Mouse (Mus musculus) ovary, postnatal 10 days (tissue): ENCODE results near the gene Slc38a10.

Source experiments
- DNase-seq: peaks from one replicate; pipeline ENCODE4 v3.0.0; 2022; ENCODE audit warnings: low spot score

Gene Slc38a10

GRCm38 (mm10) chr11:120139309-120139731, 11.8 kb downstream of the Slc38a10 start:
- DNase-seq = no peak

DNA sequence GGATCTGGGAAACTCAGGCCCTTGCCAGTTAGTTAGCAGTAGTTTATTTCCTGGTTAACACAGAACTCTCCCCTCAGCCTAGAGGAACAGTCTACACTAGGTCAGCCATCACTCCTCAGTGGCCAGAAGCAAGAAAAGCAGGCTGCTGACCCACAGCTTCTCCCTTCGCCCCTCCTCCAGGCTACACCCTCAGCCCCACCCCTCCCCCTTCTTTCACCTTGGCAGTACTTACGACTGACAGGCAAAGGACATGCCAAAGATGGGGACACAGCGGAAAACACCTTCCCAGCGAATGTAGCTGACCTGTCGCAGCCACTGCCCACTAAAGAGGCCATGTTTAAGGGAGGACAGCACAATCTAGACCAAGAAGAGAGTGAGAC, 13.5 kb downstream of the Slc38a10 start:
- no peak for DNase-seq

DNA sequence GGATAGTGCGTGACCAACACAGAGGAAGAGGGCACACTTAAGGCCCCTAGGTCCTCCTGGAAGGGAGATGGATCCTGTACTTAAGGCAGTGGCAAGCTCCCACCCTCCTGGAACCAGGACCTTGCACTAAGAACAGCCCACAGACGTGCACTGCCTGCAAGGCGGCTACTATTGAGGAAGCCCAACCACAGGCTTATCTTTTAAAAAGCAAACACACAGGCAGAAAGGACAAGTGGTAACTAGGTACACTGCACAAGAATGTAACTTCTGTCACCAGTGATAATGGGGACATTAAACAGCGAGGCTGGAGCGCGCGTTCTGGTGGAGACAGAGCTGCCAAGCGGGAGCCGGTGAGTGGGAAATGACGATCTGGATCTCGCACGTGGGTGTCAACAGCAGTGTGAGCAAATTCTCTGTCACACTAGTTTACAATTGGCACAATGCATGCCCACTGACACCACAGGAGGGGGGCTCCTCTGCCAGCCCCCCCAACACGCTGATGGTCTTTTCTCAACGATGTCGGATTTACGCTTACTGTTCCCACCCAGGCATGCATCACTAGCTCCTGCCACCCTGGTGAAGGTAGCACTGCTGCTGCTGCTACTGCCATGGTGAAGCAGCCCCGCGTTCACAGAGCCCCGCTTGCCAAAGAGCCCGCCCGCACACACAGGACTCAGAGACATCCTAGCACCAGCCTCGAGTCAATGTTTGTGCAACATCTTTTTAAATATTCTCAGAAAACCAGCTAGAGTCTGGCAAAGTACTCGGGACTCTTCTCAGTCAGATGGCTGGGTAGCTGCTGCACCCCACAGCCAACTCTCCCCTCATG, 14.1 kb downstream of the Slc38a10 start:
- DNase-seq = no peak

GRCm38 (mm10) chr11:120136195-120136594, 15.0 kb downstream of the Slc38a10 start:
- no peak for DNase-seq

- no peak for DNase-seq
These were observed 16.2 kb downstream of the Slc38a10 start for GRCm38 (mm10) chr11:120134847-120135530.

GRCm38 (mm10) chr11:120134148-120134547, 17.0 kb downstream of the Slc38a10 start:
- no peak for DNase-seq

- DNase-seq = no peak
These were observed 21.9 kb downstream of the Slc38a10 start for GRCm38 (mm10) chr11:120129281-120129680.

DNA sequence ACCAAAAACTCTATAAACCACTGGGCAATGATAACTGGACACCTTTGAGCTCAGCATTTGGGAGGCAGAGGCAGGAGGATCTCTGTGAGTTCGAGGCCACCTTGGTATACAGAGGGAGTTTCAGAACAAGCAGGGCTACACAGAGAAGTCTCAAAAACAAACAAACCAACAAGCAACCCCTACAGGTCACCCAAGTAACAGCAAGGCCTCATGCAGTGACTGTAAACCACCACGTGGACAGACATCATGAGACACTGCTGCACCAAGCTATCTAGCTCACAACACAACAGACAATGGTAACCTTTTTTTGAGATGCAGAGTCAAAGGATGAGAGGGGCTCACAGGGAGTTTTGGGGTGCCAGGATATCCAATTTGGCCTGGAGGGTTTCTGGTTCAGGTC, 24.3 kb downstream of the Slc38a10 start:
- no peak for DNase-seq

DNA sequence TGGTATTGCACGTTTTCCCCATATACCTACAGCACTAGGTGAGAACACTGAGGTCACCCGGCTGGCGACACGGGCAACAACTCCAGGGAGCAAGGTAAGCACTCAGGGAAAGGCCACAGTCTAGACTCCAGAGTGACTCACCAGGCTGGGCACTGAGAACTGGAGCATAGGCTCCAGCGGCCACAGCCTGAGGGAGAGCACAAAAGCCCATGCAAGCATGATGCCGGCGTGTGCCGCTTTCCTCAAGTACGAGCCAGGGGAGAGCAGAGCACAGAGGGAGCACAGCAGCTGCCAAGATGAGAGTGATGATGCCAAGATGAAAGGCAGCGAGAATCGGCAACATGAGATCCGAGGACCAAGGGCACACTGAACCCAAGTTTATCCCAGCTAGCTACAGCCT, 29.0 kb downstream of the Slc38a10 start:
- DNase-seq = no peak

DNA sequence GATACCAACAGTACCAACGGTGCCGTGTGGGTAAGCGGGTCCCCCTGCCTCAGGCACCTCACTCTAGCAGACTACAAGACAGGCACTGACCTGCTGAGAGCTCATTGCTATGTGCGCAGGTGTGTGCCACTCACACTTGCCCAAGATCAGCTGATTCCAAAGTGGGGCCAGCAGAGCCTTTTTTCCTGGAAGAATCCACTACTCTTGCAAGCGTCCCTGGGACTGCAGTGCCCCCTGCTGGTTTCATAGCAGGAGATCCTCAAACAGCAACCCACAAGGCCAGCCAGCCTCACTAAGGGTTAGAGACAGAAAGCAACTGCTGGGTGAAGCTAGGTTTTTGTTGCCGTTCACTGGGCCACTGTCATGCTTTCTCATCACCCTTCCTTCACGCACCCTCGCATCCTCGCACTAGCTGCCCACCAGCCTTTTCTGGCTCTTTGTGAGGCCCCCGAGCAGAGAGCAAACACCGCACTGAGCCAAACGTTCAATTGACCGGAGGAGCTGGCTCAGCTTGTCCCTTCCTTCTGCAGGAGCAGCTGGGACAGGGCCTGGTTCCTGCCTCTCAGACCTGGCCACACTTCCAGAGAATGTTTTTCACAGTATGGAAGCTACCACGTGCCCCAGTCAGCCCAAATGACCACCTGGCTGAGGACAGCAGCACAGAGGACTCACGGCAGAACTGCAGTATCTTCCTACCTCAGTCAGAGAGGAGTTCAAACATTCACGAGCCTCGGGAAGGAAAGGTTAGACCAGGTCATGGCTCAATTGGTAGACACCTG, 30.3 kb downstream of the Slc38a10 start:
- DNase-seq = no peak

DNA sequence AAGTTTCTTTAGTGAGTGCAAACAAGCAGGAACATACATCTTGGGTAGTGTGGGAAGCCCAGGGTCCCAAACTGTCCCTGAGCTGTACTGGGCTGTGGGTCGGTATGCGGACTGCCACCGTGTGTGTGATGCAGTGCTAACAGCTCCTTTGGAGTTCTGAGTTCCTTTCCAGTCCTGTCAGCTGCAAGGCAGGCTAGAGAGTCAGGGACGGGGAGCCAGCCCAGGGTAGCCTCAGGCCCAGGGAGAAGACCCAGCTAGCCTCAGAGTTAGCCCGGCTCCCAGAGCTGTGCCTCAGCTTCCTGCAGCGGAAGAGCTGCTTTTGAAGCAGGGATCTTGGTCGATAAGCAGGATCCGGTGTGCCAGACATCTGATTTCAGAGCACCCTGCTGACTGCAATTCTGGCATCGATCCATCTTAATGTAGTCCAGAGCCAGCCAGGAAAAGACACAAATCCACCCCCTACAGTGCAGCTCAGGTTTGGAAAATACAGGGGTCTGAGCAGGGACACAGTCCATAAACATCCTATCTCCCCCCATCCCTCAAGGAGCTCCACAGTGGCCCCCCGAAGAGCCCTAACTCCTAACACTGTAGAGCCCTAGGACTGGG, 31.1 kb downstream of the Slc38a10 start:
- no peak for DNase-seq

DNA sequence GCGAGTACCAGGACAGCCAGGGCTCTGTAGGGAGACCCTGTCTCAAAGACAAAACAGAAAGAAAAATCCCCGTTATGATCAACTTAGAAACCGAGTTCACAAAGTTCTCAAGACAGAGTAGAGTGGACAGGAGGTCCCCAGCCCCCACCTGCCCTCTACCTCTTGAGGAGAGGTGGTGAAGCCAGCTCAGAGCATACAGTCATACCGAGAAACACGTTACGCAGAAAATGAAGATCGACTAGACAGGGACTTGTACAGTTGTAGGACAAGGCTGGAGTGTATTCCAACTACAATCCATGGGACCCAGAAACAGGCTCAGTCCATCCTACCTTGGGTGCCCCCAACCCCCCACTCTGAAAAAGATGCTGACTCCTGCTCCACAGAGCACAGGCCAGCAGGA, 32.0 kb downstream of the Slc38a10 start:
- no peak for DNase-seq

- no peak for DNase-seq
These were observed 33.5 kb downstream of the Slc38a10 start for GRCm38 (mm10) chr11:120117626-120118025.

GRCm38 (mm10) chr11:120114488-120115215, 36.5 kb downstream of the Slc38a10 start:
- no peak for DNase-seq

DNA sequence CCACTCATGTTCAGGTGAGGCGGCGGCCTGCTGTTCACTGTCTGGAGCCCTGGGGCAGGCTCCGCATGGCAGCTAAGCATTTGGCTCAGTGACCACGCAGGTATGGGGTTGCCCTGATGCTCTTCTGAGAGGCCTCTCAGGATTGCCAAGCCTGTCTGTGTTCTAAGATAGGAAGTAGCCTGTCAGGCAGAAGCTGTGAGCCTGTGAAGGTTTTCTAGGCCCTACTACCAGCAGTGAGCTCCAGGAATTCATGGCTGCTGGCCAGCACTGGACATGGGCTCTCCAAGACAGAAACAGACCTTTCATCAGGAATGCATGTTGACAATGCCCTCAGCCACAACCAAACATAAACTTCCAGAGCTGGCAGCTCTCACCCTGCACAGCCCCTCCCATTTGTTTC, 39.0 kb downstream of the Slc38a10 start:
- no peak for DNase-seq

DNA sequence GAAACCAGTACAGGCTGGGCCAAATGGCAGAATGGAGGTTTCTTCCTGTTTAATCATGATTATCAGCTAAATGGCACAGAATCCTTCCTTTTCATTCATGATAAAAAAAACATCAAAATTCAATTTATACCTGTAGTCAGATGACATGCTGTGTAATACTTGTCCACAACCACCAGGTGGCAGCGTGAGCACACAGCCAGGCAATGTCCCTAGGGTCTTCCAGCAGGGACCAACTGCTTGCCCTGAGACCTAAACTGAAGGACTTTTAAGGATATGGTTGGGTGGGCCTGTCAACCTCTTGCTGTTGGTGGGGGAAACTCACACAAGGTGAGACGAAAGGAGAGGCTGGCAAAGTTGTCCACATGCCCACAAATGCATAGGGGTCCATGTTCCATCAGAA, 40.1 kb downstream of the Slc38a10 start:
- no peak for DNase-seq

DNA sequence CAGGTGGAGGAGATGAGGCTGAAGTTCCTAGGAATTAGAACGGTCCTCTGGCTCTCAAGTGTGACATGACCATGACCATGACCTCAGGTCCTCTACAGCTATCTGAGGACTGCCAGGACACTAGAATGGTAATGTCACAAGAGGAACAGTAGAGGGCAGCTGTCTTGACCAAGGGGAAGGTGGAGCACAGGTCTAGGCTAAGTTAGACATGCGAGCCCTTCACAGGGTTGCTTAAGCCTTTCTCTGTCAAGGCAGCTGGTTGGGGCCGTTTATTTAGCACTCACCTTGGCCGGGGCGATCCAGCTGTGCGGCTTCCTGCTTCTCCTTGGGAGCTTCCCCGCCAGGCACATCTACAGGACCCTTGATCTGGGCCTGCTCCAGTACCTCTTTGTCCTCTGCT, 40.6 kb downstream of the Slc38a10 start:
- DNase-seq = no peak

DNA sequence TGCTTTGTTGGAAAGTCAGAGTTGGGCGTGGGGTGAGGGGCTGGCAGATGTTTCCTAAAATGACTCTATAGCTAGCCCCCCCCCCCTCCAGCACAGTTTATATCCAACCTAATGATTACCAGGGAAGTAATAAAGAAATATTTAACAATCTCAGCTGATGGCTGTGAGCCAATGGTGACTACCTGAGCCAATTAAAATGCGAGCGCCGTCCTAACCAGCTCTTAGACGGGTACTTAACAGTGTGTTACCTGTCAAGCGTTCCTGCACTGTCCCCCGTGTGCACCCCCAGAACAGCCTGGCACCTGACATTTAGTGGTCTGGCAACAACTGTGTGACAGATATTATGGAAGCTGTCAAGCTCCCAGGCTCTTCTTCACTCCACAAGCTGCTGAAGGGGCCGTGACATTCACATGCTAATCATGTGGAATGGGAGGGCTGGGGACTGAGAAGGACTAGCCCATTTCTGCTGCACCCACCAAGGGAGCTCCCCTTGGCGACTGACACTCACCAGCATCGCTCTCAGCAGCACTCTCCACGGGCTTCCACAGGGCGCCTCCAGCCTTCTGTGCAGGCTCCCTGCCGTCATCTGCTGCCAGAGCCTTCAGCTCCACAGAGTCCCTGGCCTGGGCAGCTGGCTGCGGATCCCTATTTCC, 41.5 kb downstream of the Slc38a10 start:
- no peak for DNase-seq

GRCm38 (mm10) chr11:120107796-120108195, 43.4 kb downstream of the Slc38a10 start:
- DNase-seq = no peak

GRCm38 (mm10) chr11:120107026-120107425, 44.1 kb downstream of the Slc38a10 start:
- no peak for DNase-seq

DNA sequence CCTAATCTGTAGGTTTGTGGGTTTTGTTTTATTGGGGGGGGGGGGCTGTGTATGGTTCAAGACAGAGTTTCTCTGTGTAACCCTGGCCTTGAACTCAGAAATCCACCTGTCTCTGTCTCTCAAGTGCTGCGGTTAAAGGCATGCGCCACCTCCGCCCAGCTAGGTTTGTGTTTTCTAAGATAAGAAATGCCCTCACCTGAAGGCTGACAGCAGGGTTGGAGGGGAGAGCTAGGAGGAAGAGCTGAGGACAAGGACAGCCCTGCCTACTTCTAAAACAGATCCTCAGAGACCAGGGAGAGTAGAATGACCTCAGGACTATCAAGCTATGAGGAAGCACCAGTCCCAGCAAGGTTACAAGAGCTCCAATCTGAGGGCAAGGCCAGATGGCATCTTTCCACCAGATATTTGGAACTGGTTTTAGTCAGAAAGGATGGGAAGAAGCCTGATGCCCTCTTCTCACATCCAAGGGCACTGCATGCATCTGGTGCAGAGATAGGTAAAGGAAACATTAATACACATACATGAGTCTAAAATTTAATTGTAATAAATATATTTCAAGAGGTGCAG, 47.6 kb downstream of the Slc38a10 start:
- DNase-seq = no peak
